Mouse (Mus musculus) adrenal gland, postnatal 36 days (tissue): ENCODE results near the gene Astn2. TPM values are rescaled to one million over a fixed set of nuclear protein-coding genes. Genes with fewer than 3 reads are reported as not detected.

ENCODE experiments used
- DNase-seq, 2 experiments: peaks; one replicate each; pipeline ENCODE4 v3.0.0; 2021; ENCODE audit warnings: mixed read lengths in 1 of 2
- total RNA-seq, 2 experiments: library from RNA; stranded (reverse); gene quantifications; 2 replicates each; pipeline ENCODE4 v1.2.3; 2021

Gene Astn2
- total RNA-seq, 2 experiments from 2014 or later: 1.6 to 1.7 TPM

- DNase-seq: no peak
These were observed 1001.4 kb downstream of the Astn2 start for GRCm38 (mm10) chr4:65402836-65403634.

- DNase-seq: peak in 1 of 2 experiments; percentile 4
These were observed 1002.1 kb downstream of the Astn2 start for GRCm38 (mm10) chr4:65402286-65402685.

GRCm38 (mm10) chr4:65399457-65399856 lies 1005.0 kb downstream of the Astn2 start:
- no peak for DNase-seq

- DNase-seq: no peak
These were observed 1007.6 kb downstream of the Astn2 start for GRCm38 (mm10) chr4:65396806-65397205.

- no peak for DNase-seq
These were observed 1013.4 kb downstream of the Astn2 start for GRCm38 (mm10) chr4:65391001-65391400.

- DNase-seq: no peak
These were observed 1021.3 kb downstream of the Astn2 start for GRCm38 (mm10) chr4:65383070-65383469.

- DNase-seq: no peak
These were observed 1025.0 kb downstream of the Astn2 start for GRCm38 (mm10) chr4:65379461-65379860.

- DNase-seq: no peak
These were observed 1027.8 kb downstream of the Astn2 start for GRCm38 (mm10) chr4:65376571-65376970.

- no peak for DNase-seq
These were observed 1030.6 kb downstream of the Astn2 start for GRCm38 (mm10) chr4:65373841-65374240.

GRCm38 (mm10) chr4:65372731-65373130 lies 1031.7 kb downstream of the Astn2 start:
- peak in 1 of 2 experiments; percentile 8 for DNase-seq

- DNase-seq: no peak
These were observed 1037.3 kb downstream of the Astn2 start for GRCm38 (mm10) chr4:65367135-65367534.

- DNase-seq: no peak
These were observed 1049.8 kb downstream of the Astn2 start for GRCm38 (mm10) chr4:65354580-65354979.

GRCm38 (mm10) chr4:65350521-65350920 lies 1053.9 kb downstream of the Astn2 start:
- DNase-seq: no peak

- DNase-seq: no peak
These were observed 1062.6 kb downstream of the Astn2 start for GRCm38 (mm10) chr4:65341766-65342165.

- DNase-seq: no peak
These were observed 1070.7 kb downstream of the Astn2 start for GRCm38 (mm10) chr4:65333718-65334117.
